Mouse (Mus musculus) thymus, adult 2 months (tissue): ENCODE results near the gene Naif1. TPM values are rescaled to one million over a fixed set of nuclear protein-coding genes. Genes with fewer than 3 reads are reported as not detected.

Experiments
- DNase-seq: peaks from one replicate; pipeline ENCODE4 v3.0.0; 2021
- H3K27ac ChIP-seq: fragments of 200-500 bp; 2 replicates; pipeline ENCODE4 v1.5.1; 2012; ENCODE audit warnings: low read length, control low read depth; ENCODE audit not compliant: control insufficient read depth, insufficient read depth
- H3K27me3 ChIP-seq: fragments of 200-500 bp; 2 replicates; pipeline ENCODE4 v1.6.1; 2012; ENCODE audit warnings: mild to moderate bottlenecking, low read length, moderate library complexity, mixed read lengths; ENCODE audit not compliant: control insufficient read depth, insufficient read depth
- H3K36me3 ChIP-seq: fragments of 200-500 bp; 2 replicates; pipeline ENCODE4 v1.6.1; 2012; ENCODE audit warnings: mild to moderate bottlenecking, low read length, moderate library complexity; ENCODE audit not compliant: control insufficient read depth, insufficient read depth
- H3K4me1 ChIP-seq: fragments of 200-500 bp; replicated peaks from 2 replicates; pipeline ENCODE4 v1.6.1; 2012; ENCODE audit warnings: low read length; ENCODE audit not compliant: control insufficient read depth, insufficient read depth
- H3K4me3 ChIP-seq: fragments of 200-500 bp; 2 replicates; pipeline ENCODE4 v1.5.1; 2012; ENCODE audit warnings: mild to moderate bottlenecking, low read length, control low read depth, moderate library complexity; ENCODE audit not compliant: control insufficient read depth, insufficient read depth
- CTCF ChIP-seq: fragments of 200-500 bp; IDR thresholded peaks from 2 replicates; pipeline ENCODE4 v1.5.1; 2012; ENCODE audit warnings: mild to moderate bottlenecking, control low read depth, low read length, moderate library complexity, borderline replicate concordance; ENCODE audit not compliant: control insufficient read depth, poor library complexity, insufficient read depth; ENCODE audit errors: extremely low read depth
- POLR2A ChIP-seq: fragments of 200-500 bp; IDR thresholded peaks from 2 replicates; pipeline ENCODE4 v1.6.1; 2012; ENCODE audit warnings: mild to moderate bottlenecking, low read length, control low read depth, moderate library complexity; ENCODE audit not compliant: control insufficient read depth, poor library complexity, insufficient read depth; ENCODE audit errors: extremely low read depth
- WGBS: fragments of 180-500 bp; shearing (Covaris S2); methylation state at CpG from one replicate; pipeline ENCODE4 v1.1.7; 2018; 5-methylcytosine and 5-hydroxymethylcytosine counted together
- polyA plus RNA-seq: library from polyadenylated mRNA; depleted of rRNA; stranded (reverse); fragments of >200 nt; gene quantifications from 2 replicates; pipeline ENCODE4 v1.2.3, GENCODE M21; 2012; rRNA removed

Gene Naif1
- polyA plus RNA-seq, 1 experiment, result 8.8 TPM

GRCm38 (mm10) chr2:32503588-32503987 lies 53.3 kb downstream of the Naif1 start:
- no peak for DNase-seq
- Histone ChIP-seq H3K27me3 (no peaks in the 10 kb centered on the region), H3K4me1 (peaks cover 31% of the 10 kb centered on the region), H3K4me3 (no peak overlapping the region), H3K27ac (no peak overlapping the region), H3K36me3 (no peaks in the 10 kb centered on the region)
- TF ChIP-seq POLR2A (no peak), CTCF (no peak)
- WGBS, result 75% methylated on average over 3 of the region's 3 CpGs

- H3K27me3 ChIP-seq, result no peaks in the 10 kb centered on the region
- no peak for DNase-seq
- WGBS, result 100% methylated on average over 2 of the region's 2 CpGs
- no peak overlapping the region for H3K4me3 ChIP-seq
- peaks cover 35% of the 10 kb centered on the region for H3K4me1 ChIP-seq
- H3K27ac ChIP-seq, result no peak overlapping the region
- no peaks in the 10 kb centered on the region for H3K36me3 ChIP-seq
- TF ChIP-seq POLR2A (no peak), CTCF (no peak)
Observed at GRCm38 (mm10) chr2:32505536-32505935, 55.3 kb downstream of the Naif1 start.

Other genes with a start within 250 kb of the Naif1 start
- 36.4 and 42.1 TPM in 2 replicates for gene Pomt1, start 213.9 kb upstream of the Naif1 start, polyA plus RNA-seq
- gene Uck1, start 190.3 kb upstream of the Naif1 start, polyA plus RNA-seq, result 109 and 127 TPM in 2 replicates
- gene Golga2, start 163.1 kb upstream of the Naif1 start, polyA plus RNA-seq, result 36.6 and 37.5 TPM in 2 replicates
- 147 and 168 TPM in 2 replicates for gene Swi5, start 162.4 kb upstream of the Naif1 start, polyA plus RNA-seq
- 517 and 528 TPM in 2 replicates for gene Ciz1, start 98.1 kb upstream of the Naif1 start, polyA plus RNA-seq
- gene Dnm1, start 97.1 kb upstream of the Naif1 start, polyA plus RNA-seq, result 10.7 and 12.1 TPM in 2 replicates
- gene 1110008P14Rik, start 68.5 kb upstream of the Naif1 start, polyA plus RNA-seq, result 192 and 257 TPM in 2 replicates
- gene Lcn2, start 62.2 kb upstream of the Naif1 start, polyA plus RNA-seq, result 23.8 and 27.3 TPM in 2 replicates
- gene Ptges2, start 54.6 kb upstream of the Naif1 start, polyA plus RNA-seq, result 17.9 and 24.7 TPM in 2 replicates
- 25.3 and 29.3 TPM in 2 replicates for gene Slc25a25, start 988 bp downstream of the Naif1 start, polyA plus RNA-seq
- 57.4 and 66.7 TPM in 2 replicates for gene Fam102a, start 84.9 kb downstream of the Naif1 start, polyA plus RNA-seq
- gene Dpm2, start 120.4 kb downstream of the Naif1 start, polyA plus RNA-seq, result 158 and 173 TPM in 2 replicates
- 0.92 and 1.1 TPM in 2 replicates for gene Pip5kl1, start 124.3 kb downstream of the Naif1 start, polyA plus RNA-seq
- not detected in 2 replicates for gene 9430097D07Rik, start 125.2 kb downstream of the Naif1 start, polyA plus RNA-seq
- gene St6galnac4, start 136.6 kb downstream of the Naif1 start, polyA plus RNA-seq, result 29.3 and 34.1 TPM in 2 replicates
- 18.1 and 25.9 TPM in 2 replicates for gene St6galnac6, start 149.3 kb downstream of the Naif1 start, polyA plus RNA-seq
- 3.6 and 23.5 TPM in 2 replicates for gene Ak1, start 171.3 kb downstream of the Naif1 start, polyA plus RNA-seq
- gene Eng, start 196.1 kb downstream of the Naif1 start, polyA plus RNA-seq, result 62.1 and 66.1 TPM in 2 replicates